Mouse (Mus musculus) cerebellum, adult 18-20 months (tissue): ENCODE measurements around the gene Elf1.

Source experiments
- DNase-seq, 2 experiments: peaks; one replicate each; pipeline ENCODE4 v3.0.0; 2021

Gene Elf1

DNA sequence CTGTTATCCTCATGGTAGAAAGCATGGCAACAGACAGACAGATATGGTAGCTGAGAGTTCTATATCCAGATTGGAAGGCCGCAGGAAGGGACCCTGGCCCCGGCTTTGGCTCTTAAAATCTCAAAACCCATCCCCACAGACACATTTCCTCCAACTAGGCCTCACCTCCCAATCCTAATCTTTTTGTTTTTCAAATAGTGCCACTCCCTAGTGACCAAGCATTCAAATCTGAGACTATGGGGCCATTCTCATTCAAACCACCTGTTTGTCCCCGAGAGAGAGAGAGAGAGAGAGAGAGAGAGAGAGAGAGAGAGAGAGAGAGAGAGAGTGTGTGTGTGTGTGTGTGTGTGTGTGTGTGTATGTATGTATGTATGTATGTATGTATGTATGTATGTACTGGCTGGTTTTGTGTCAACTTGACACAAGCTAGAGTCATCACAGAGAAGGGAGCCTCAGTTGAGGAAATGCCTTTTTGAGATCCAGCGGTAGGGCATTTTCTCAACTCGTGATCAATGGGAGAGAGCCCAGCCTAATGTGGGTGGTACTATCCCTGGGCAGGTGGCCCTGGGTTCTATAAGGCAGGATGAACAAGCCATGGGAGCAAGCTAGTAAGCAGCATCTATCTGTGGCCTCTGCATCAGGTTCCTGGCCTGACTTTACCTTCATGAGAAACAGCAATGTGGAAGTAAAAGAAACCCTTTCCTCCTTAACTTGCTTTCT lies 102.7 kb downstream of the Elf1 start:
- DNase-seq: no peak

DNA sequence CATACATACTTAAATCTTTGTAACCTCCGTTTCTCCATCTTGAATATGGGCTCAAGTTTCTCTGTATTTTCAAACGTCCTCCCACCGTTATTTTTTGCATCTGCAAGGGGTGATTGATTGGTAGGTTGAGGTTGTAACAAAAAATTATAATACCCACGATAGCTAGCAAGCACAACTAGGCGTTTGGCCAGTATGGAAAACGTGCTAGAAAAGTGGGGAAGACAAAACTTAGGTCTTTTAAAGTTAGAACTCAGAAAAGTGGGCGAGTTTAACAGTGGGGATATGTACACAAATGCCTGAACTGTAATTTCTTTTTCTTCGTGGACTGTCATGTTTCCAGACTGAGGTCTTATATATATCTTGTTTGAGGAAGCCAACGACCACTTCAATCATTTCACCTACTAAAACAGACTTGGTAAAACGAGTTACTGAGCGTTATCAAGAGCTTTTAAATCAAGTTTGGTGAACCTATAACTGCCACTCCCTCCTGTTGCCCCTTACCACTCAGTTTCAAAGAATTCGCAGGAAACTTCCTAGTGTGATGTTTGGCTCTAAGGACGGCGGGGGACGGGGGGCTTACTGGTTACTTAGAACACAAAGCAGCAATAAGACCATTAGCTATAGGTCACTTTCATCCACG lies 105.6 kb downstream of the Elf1 start:
- peak in 1 of 2 experiments; percentile 13 for DNase-seq

DNA sequence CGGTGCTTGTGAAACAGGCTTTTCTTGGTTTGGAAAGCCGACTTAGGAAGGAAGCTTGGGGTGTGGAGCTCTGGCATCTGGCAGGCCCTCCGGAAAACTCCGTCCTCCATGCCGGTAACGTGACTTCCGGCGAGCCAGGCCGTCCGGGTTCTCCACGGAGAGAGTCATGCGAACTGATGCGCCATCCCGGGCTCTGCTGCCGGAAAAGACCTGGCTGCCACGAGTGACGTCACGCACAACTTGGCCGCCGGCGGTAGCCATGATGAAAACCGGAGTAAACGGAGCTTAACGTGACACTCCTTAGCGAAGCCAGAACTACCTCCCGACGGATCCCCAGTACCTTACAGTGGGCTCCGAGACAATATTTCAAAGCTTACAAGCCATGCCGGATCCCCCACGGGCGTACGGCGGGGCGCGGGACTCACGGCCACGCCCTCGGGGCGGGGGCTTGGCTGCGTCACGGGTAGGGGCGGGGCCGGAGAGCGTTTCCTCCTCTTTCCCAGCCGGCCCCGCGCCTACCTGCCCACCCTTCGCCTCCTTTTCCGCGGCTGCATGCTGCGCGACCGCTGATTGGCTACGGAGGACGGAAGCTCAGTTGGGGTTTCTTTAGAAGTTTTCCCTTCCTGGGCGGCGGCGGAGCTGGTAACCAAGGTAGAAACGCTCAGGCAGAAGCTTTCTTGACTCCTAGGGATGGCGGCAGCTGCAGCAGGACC lies 106.3 kb downstream of the Elf1 start, which contains the start of gene Sugt1:
Gene Sugt1, plus strand, starts transcription at position 553 of the 713 bp plus-strand sequence.
- peak; percentile 97 to 98 for DNase-seq

DNA sequence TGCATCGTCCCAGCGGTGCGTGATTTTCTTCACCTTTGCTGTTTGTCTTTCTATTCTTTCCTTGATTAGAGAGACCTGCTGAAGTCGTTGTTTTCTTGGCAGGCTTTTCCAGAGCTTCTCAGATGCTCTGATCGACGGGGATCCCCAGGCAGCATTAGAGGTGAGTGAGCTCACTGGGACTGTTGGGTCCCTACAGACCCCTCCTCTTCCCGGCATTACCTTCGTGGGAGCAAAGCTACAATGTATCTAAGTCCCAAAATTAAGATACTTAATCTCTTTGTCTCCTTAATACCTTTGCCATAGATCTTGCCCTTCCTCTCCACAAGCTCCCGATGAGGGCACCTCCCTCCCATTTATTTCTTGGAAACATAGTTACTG lies 106.8 kb downstream of the Elf1 start:
- DNase-seq: no peak

DNA sequence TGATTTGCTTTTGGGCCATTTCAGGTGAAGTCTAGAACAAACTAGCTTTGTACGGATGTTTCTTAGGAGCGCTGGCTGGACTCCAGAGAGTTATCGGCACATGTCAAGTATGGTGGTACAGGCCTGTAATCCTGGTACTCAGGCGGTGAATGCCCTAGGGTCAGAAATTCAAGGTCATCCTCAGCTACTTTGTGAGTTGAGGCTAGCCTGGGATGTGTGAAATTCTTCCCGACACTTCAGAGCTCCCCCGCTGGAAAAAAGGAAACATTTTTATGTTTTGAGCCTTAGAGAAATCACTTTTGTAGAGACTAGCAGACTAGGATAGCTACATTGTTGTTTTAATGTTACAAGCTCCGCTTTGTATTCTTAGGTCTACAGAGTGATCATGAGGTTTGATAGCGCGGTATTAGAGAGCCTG lies 107.5 kb downstream of the Elf1 start:
- peak; percentile 21 to 38 for DNase-seq

DNA sequence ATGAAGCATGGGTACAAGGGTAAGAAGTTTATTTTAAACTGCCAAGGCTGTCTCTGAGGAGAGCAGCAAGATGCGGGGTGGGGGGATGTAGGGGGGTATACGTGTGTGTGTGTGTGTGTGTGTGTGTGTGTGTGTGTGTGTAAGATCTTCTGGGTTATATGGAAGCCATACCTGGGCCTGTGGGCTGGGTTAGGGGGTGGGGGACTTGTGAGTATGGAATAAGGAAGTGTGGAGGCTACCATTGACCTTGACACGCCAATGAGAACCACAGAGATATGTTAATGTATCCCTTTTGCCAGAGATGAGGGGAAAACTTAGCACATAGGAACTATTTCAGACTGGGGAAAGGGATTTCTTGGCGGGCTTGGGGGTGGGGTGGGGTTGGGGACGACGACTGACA lies 108.4 kb downstream of the Elf1 start:
- DNase-seq: no peak

DNA sequence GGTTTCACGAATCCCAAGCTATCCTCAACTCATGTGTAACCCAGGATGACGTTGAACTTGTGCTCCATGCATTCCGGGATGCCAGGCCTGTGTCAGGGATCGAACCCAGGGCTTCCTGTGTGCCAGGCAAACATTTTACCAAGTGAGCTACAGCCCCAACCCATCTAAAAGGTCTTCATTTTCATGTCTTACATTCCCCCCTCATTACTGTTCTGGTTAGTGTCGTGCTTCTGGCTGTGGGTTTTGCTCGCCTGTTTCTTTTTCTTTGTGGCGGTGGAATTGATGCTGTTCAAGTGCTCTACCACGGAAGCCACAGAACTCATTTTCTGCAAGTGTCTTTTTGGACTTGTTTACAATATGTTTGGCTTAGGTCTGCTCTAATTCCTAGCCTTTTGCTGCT lies 109.9 kb downstream of the Elf1 start:
- DNase-seq: no peak

DNA sequence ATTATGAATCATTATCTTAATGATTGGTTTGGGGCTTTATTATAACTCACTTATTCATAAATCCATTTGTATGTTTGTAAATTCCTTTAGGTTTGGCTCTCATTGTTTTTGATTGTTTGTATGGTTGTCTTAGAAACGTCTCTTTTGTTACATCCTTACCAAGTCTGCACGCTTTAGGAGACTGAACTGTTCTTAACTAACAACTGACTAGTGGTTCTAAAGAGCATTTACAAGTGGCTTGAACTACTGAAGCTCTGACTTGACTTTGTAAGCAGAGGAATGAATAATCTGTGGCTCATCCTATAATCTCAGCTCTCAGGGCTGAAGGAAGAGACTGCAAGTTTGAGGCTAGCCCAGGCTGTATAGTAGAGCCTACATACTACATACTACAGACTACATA lies 110.6 kb downstream of the Elf1 start:
- DNase-seq: no peak

DNA sequence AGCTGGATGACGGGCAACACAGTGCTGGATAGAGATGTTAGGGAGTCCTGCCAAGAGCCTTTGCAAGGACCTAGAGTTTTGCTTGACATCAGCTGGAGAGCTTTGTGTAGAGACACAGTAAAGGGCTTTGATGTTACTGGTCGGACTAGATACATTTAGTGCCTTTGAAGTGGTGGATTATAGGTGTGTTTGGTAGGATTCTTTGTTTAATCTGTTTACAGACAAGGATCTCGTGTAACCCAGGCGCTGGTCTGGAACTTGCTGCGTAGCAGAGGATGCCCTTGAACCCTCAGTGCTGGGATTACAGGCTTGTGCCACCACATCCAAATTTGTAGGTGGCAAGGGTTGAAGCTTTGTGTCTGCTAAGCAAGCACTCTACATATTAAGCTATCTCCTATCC lies 113.1 kb downstream of the Elf1 start:
- no peak for DNase-seq

DNA sequence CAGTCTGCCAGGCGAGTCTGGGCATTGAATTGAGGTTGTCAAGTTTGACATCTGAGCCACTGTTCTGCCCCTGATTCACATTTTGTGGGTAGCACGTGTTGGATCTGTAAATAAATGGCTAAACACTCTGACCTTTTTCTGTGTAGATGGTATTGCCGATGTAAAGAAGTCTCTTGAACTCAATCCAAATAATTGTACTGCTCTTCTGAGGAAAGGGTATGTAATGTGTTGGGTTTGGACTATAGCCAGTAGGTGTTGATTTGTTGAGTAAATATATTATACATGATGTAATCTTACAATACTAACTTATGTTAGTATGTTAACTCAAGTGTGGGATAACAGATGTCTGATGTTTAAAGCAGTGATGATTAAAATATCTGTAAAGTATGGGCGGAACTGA lies 115.6 kb downstream of the Elf1 start:
- DNase-seq: no peak

DNA sequence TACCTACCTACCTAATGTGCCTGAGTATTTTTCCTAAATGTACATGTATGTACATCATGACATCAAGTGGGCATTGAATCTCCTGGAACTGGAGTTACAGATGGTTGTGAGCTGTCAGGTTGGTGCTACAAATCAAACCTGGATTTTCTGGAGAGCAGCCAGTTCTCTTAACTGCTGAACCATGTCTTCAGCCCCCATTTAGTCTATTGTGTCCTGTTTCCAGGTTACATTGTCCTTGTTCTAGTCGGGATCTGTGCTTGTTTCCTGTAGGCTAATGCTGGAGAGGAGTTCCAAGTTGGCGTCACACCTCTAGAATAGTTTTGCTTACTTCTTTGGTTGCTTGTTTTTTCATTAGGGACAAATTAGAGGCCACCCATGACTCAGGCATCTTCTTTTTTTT lies 124.9 kb downstream of the Elf1 start:
- DNase-seq: no peak

DNA sequence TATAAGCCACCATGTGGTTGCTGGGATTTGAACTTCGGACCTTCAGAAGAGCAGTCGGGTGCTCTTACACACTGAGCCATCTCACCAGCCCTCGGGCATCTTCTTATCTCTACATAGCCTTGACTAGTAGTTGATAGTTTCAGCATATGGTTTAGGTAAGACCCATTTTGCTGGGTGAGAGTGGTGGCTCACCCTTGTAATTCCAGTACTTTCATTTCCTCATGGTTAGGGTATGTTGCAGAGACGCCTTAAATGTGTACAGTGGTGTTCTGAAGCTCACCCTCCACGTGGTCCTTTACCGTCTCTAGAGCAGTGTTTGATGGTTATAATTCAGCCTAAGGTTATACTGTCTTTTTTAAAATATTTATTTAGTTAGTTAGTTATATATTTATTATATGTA lies 125.4 kb downstream of the Elf1 start:
- DNase-seq: no peak

DNA sequence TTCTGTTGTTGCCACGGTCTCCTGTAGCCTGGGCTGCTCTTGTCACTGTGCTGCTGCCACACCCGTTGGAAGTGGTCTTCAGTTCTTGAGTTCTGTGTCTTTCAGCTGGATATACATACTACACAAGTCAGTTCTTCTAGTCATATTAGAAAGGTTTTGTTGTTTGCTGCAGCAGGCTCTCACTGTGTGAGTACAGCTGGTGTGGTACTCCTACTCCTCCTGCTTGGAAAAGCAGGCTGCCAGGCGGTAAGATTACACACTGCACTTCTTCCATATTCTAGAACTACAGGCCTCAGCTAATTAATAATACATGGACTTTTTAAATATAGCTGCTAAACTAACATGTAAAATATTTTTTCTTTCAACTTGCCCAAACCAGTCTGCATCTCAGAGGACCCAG lies 125.9 kb downstream of the Elf1 start:
- no peak for DNase-seq

DNA sequence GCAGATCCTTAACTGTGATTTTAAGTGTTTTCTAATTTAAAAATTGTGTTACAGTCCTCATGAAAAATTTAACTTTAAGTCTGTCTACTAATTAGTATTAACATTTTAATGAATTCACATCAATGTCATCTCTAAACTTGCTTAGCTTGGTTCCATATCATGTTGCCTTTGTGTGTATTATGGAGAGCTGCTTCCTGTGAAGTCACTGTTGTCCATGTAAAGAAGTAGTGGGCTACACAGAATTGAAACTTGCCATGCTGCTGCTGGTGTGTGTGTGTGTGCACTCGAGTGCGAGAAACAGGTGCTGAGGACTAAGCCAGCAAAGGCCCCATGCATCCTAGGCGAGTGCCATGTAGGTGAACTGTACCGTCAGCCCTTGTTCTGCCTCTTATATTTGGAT lies 126.4 kb downstream of the Elf1 start:
- no peak for DNase-seq

DNA sequence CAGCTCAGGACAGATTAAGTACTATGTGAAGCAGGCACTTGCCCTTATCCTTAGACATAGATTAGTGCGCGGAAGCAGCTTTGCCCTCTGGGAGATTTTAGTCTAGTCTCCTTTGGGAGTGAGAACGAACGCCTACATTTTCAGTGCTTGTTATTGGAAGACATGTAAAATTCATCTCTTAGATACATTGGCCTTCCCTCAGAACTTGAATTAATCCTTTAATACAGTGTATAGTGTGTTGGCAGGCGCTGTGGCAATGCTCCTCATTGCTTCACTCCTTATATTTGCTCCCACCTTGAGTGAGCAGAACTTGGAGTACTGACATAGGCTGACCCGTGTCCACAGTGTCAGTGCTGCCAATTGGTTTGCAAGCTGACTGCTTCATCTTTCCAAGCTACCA lies 127.3 kb downstream of the Elf1 start:
- DNase-seq: no peak

DNA sequence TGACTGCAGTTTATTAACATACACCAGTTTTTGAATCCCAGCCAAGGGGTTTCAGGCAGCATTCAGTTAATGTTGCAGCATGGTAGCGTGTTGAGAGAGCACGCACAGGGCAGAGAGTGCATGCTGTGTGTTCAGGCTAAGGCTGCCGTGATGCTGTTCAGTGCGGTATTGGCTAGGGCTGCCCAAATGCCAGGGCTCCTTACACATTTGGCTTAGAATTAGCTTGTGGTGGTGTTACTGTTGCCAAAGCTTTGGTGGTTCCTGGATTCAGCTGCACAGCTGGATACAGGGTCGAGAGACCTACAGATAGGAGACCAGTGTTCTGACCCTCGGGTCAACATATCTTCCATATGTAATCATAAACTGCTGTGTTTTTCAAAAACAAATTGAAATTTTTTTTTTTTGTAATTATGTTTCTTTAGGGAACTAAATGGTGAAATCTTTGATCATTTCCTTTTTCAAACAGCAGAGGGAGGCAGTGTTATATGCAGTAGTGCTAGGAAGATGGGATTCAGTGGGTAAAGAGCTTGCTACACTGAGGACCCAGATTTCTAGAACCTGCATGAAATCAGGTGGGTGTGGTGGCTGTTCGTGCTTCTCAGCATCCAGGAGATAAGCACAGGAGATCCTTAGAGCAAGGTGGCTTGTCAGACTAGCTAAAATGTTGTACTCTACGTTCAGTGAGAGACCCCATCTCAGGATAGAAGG lies 136.3 kb downstream of the Elf1 start:
- DNase-seq: no peak

DNA sequence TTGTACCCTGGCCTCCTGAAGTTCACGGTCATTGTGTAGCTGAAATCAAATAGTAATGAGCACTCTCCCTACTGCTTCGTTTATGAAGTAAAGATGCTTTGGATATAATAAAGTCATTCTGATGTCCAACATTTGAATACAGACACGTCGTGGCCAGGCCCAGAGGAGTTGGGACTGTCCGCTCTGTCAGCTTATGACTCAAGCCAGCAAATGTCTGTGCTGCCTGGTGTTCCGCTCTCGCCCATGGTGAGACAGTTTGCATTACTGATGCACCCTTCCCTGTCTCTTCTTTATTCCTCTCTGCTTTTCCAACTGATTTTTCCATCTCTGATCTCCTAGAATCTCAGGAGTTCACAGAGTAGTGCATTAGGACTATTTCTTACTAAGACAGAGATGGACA lies 138.8 kb downstream of the Elf1 start:
- DNase-seq: no peak

DNA sequence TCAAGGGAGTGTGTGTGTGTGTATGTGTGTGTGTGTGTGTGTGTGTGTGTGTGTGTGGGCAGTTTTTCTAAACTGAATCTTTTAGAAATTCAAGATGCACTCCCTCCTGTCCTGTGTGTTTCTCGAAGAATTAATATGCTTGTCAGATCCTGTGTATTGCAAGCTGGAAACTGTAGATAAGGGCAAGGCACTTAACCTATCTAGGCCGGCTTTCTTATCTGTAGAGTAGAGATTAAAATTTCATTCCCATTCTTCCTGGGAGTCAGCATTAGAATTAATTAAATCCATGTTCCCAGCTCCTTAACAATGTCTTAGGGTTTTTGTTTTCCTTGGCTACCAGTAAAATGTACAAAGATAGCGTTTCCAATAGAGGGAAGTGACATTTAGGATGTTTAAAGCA lies 140.1 kb downstream of the Elf1 start:
- DNase-seq: no peak
